Mouse (Mus musculus) spleen, postnatal 36 days (tissue): ENCODE data around the gene Negr1.

Experiments used
- DNase-seq, 2 experiments: peaks; one replicate each; pipeline ENCODE4 v3.0.0; 2022; ENCODE audit warnings: low spot score in 2 of 2, mixed read lengths in 1 of 2

The Negr1 gene

GRCm38 (mm10) chr3:156903925-156904576 lies 342.5 kb downstream of the Negr1 start:
- no peak for DNase-seq

GRCm38 (mm10) chr3:156912816-156913215 lies 351.2 kb downstream of the Negr1 start:
- no peak for DNase-seq

- DNase-seq = no peak
Observed at GRCm38 (mm10) chr3:156921369-156921768, 359.8 kb downstream of the Negr1 start.

- no peak for DNase-seq
Observed at GRCm38 (mm10) chr3:156923159-156923558, 361.6 kb downstream of the Negr1 start.

GRCm38 (mm10) chr3:156925102-156925501 lies 363.5 kb downstream of the Negr1 start:
- no peak for DNase-seq

DNA sequence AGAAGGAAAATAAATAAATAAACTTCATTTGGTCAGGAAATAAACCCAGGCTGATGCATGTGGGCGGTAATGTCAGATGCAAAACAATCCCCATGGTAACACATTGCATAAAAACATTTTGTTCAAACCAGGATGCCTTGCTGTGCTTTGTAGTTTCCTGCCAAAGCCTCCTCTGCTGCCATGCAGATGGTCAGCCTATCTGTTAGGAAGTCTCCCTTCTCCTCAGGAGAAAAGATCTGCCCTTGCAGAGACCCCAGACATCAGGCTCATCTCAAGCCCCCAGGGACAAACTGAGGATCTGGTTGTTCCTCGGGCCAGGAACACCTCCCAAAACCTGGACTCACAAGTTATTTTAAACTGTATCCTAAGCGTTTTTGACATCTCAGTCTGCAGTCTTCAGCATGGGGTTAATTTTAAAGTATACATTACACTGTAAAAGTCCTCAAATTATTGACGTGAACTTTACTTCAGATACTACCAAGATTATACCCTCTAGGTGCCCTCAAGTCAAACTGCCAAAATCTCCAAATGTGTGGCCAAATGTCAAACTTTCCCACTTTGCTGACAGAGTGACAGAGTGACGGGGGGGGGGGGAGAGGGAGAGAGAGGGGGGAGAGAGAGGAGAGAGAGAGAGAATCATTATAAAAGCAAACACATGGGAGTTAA lies 366.9 kb downstream of the Negr1 start:
- no peak for DNase-seq

GRCm38 (mm10) chr3:156929062-156929397 lies 367.4 kb downstream of the Negr1 start:
- DNase-seq = no peak

DNA sequence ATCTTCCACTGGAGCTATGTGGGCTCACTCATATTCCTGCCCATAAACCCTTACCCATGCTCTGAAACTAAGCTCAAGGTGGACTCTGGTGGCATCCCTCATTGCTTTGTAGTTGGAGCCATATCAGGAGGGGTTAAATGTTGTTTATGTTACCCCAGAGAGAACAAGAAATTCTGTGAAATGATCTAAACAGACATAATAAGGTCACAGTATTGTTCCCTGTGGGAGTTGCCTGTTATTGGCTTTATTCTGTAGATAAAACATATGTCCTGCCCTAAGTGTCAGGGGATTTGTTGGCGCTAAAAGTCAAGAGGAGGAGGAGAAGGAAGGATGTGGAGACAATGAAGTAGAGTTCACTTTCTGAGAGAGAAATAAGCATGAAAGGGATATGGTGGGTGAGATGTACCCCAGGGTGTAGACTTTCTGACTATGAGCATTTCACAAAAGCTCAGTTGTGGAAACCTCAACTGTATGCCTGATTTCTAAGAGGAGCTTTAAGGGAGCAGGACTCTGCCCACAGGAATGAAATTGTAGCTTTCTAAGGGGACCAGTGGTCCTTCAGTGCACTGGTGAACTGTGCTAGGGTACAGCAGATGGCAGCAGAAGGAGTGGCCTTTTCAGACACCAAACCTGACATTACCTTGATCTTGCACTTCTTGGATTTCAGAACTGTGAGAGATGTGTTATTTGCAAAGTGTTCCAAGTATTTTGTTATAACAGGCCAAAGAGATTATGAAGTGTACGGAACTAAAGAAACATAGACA lies 368.3 kb downstream of the Negr1 start:
- no peak for DNase-seq

- DNase-seq = no peak
Observed at GRCm38 (mm10) chr3:156931011-156931410, 369.4 kb downstream of the Negr1 start.

GRCm38 (mm10) chr3:156931540-156931939 lies 369.9 kb downstream of the Negr1 start:
- DNase-seq = no peak

DNA sequence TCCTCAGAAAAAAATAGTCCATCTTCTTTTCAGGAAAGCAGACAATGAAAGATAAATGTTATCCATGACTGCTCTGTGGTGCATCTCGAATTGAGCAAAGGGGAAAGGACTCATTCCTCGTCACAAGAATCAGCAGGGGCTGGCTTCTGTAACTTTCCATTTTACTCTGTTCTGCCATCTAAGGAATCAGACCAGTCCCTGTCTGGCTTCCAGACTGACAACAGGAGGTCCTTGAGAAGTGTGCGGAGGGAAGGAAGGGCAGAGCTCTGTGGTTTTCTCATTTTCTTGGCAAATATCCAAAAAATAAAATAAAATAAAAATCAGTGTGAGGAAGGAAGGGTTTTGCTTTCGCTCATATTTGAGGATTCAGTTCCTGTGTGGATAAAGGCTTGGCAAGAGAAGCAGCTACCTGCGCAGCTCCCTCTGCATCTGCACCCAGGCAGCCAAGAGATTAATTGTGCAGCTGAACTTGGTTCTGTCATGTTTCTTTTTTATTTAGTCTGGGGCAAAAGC lies 373.2 kb downstream of the Negr1 start:
- no peak for DNase-seq

DNA sequence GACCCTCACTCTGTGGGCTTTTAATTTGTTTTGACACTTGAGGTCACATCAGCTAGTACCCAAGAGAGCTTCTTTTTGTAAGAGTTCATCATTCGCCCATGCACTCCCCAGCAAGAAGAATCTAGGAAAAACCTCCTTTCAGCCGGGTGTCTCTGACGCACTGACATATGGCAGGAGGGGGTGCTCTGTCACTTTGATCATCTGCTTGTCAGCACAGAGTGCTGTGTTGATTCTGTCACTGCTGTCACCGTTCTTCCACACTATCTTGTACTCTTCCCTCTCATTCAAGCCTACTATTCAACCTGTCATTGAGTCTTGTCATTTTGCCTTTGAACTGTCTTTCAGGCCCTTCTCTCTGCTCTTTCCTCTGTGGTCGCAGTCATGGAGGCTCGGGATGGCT lies 385.8 kb downstream of the Negr1 start:
- DNase-seq = no peak

GRCm38 (mm10) chr3:156952970-156953369 lies 391.4 kb downstream of the Negr1 start:
- no peak for DNase-seq

GRCm38 (mm10) chr3:156955094-156955493 lies 393.5 kb downstream of the Negr1 start:
- DNase-seq = no peak

- no peak for DNase-seq
Observed at GRCm38 (mm10) chr3:156958640-156959039, 397.0 kb downstream of the Negr1 start.

GRCm38 (mm10) chr3:156968764-156969163 lies 407.2 kb downstream of the Negr1 start:
- no peak for DNase-seq

DNA sequence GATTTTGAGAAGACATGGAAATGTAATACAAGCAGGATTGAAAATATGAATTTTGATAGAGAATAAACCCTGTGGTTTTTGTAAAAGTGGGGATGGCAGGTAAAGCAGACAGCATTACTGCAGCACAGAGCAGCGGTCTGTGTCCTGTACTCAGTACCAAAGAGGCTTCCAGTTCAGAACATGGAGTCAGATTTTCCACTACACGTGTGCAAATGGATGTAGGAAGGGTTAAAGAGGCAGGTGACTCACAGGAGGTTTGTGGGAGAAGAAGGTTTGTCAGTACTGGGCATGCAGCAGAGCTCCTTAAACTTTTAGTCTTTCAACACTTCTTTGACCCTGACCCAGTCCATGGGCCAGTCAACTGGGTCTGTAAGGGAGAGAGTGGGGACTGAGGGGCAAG lies 409.5 kb downstream of the Negr1 start:
- DNase-seq = no peak

GRCm38 (mm10) chr3:156976816-156977215 lies 415.2 kb downstream of the Negr1 start:
- no peak for DNase-seq

DNA sequence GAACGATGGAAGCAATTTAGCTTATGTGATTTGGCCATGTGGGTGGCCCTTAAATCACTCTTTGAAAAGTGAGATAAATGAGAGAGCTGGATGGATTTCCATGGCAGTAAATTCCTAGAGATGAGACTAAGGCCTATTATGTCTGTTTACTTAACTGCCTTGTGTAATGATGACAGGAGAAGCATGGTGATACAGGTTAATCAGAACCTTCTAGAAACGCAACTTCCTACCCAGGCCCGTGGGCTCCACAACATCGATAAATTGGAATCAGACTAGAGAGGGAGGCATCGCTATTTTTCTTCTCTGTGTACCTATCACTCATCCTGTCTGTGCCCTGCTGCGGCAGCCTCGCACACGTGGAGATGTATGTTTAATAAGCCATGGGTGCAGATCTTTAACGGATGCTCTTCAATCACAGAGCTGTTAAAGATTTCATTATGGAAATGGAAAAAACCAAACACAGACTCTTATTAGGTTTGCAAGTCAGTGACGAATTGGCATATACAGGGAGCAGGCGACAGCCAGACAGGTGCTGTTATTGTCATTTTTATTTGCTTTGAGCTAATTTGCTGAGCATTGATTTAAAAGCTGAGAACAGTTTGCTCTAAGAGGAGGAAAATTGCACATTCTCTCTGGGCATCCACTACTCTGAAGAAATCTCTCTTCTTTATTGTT lies 418.6 kb downstream of the Negr1 start:
- DNase-seq = no peak

DNA sequence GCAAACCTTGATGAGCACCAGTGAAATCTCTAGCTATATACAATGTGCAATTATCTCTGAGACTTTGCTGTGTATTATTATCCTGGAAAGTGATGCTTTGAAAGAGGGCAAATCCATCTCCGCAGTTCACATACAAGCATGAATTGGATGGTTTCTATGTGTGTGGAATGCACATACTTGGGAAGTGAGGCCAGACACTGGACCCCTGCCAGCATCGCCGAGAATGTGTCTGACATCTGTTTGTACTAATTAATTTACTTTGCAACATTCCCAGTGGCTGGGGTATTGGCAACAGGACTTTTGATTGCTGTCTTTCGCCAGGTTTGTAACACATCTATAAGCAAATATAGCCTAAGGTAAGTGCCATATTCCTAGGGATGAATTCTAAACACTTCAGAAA lies 420.5 kb downstream of the Negr1 start:
- no peak for DNase-seq

DNA sequence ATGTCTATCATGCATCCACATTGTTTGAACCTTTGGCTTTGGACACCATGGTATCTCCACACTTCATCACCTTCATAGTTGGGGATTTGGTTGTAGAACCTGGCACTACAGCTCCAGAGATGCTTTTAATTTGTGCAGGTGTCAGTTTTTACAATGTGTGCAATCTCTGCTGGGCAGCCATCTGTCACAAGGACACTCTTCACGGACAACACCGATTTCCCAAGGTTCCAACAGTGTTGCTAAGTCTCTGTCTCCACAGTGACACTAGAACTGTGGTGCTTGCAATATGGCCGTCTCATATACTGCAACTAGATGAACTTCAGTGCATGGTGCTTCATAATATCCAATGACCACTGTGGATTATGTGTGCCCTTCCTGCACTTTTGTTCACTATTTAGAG lies 425.5 kb downstream of the Negr1 start:
- DNase-seq = no peak

GRCm38 (mm10) chr3:156992171-156992570 lies 430.6 kb downstream of the Negr1 start:
- DNase-seq = no peak
